Mouse (Mus musculus): ENCODE data around the gene Zfp771. TPM values are rescaled to one million over a fixed set of nuclear protein-coding genes. Genes with fewer than 3 reads are reported as not detected.

Gene Zfp771
- 58.1 and 61.9 TPM in 2 replicates for polyA plus RNA-seq (2016; fragmentation: Nextera tagmentation; extraction: Ambion mirVana)

DNA sequence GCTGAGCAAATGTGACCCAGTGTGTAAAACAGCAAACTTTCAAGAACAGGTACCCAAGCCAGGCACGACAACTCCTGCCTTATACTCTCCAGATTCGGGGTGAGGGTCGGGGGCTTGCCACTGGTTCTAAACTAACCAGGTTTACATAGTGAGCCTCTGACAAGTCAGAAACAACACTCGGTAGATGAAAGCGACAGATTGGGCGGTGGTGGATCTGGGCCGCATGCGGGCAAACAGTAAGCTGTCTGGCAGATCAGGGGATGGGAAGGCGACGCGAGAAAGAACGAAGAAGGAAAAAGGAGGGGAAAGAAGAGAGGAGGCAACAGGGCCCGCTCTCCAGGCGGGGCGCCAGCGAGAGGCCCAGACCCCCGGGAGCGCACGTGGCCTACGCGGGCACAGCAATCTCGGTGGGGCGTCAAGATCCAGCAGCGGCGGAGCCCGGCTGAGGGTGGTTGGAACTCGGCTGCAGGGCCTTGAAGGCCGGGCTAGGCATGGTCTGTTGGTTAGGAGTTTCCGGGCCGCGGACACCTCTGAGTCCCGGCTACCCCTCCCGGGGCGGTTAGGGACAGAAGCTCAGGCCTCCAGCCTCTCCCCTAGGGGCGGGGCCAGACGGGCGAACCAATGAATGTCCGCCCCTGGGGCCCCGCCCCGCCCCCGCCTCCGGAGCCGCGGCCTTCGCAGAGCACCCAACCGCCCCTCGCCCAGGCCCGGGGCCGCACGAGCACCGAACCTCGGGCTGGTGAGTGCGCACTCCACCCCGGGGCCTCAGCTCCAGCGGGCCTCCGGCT, at the start of gene Zfp771:
Zfp771 (plus strand) TSS at position 405 of the 788 bp plus-strand sequence.
- peak within 1 kb of the TSS; percentile 87 for H3K9ac ChIP-seq
- H3K36me3 ChIP-seq, result peaks cover 15% of the 10 kb centered on the region
- H3K27me3 ChIP-seq (replicated peaks), result no peaks in the 10 kb centered on the region
- peak within 1 kb of the TSS; percentile 62 for H3K4me3 ChIP-seq
- H3K9me3 ChIP-seq, result no peaks in the 10 kb centered on the region
- WGBS, result 1% methylated on average over 53 of the region's 56 CpGs
- H3K27ac ChIP-seq, result 0 out of 2 replicates have a peak within 1 kb of the TSS, but pooled peaks have one; percentile 55
- peaks cover 19% of the 10 kb centered on the region for H3K4me1 ChIP-seq
- peak; percentile 94 for ATAC-seq (ENCODE audit: low FRiP score, low read depth)
- peak within 1 kb of the TSS; percentile 90 for H3K4me2 ChIP-seq (replicated peaks)

- H3K4me1 ChIP-seq, result peaks cover 23% of the 10 kb centered on the region
- no peaks in the 10 kb centered on the region for H3K9me3 ChIP-seq
- H3K27me3 ChIP-seq (replicated peaks), result no peaks in the 10 kb centered on the region
- peak overlapping the region; percentile 77 for H3K4me3 ChIP-seq
- peaks cover 61% of the 10 kb centered on the region for H3K36me3 ChIP-seq
- ATAC-seq (ENCODE audit: low FRiP score, low read depth), result no peak
- H3K9ac ChIP-seq, result peak overlapping the region; percentile 74
- WGBS, result 81% methylated on average over 7 of the region's 7 CpGs
- peak overlapping the region; percentile 88 for H3K4me2 ChIP-seq (replicated peaks)
- H3K27ac ChIP-seq, result no peak overlapping the region
Observed at GRCm38 (mm10) chr7:127194633-127195029, 49.4 kb upstream of the Zfp771 start.

- peaks cover 72% of the 10 kb centered on the region for H3K36me3 ChIP-seq
- peak within 1 kb of the TSS; percentile 88 for H3K4me2 ChIP-seq (replicated peaks)
- H3K27ac ChIP-seq, result peak within 1 kb of the TSS; percentile 82; the same call in 1 of the 2 replicates
- no peaks in the 10 kb centered on the region for H3K27me3 ChIP-seq (replicated peaks)
- H3K4me1 ChIP-seq, result peaks cover 23% of the 10 kb centered on the region
- H3K9me3 ChIP-seq, result no peaks in the 10 kb centered on the region
- WGBS, result under 1% methylated on average over 51 of the region's 51 CpGs
- H3K4me3 ChIP-seq, result peak within 1 kb of the TSS; percentile 77
- H3K9ac ChIP-seq, result peak within 1 kb of the TSS; percentile 74
- ATAC-seq (ENCODE audit: low FRiP score, low read depth), result peak; percentile 96
Observed at GRCm38 (mm10) chr7:127195544-127196295, 48.4 kb upstream of the Zfp771 start, which contains the start of gene Cd2bp2. Gene Cd2bp2 (minus strand): TSS chr7:127196050.

- H3K36me3 ChIP-seq, result peaks cover 75% of the 10 kb centered on the region
- WGBS, result 59% methylated on average over 11 of the region's 11 CpGs
- no peak overlapping the region for H3K27ac ChIP-seq
- H3K4me2 ChIP-seq (replicated peaks), result peak overlapping the region; percentile 73
- ATAC-seq (ENCODE audit: low FRiP score, low read depth), result no peak
- H3K4me1 ChIP-seq, result peaks cover 23% of the 10 kb centered on the region
- no peaks in the 10 kb centered on the region for H3K27me3 ChIP-seq (replicated peaks)
- peak overlapping the region; percentile 43 for H3K4me3 ChIP-seq
- H3K9ac ChIP-seq, result peak overlapping the region; percentile 65
- no peaks in the 10 kb centered on the region for H3K9me3 ChIP-seq
Observed at GRCm38 (mm10) chr7:127196484-127196883, 47.6 kb upstream of the Zfp771 start.

DNA sequence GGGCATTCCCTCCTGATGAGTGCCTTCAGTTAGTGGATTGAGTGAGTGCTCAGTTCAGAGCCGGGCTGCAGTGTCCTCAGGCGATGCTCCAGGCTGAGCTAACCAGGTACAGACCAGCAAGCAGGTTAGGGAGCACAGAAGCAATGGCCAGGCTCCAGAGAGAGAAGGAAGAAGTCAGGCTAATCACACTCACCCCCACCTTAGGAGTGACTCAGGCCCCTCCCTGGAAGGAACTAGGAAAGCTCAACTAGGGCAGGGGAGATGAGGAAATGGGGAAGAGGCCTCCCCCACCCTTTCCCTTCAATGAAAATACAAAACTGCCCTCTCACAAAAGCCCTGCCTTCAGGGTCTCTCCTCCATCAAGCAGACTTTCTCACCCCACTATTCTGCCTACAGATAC, 37.5 kb upstream of the Zfp771 start:
- Histone ChIP-seq H3K9ac (peak overlapping the region; percentile 95), H3K9me3 (no peaks in the 10 kb centered on the region), H3K4me3 (peak overlapping the region; percentile 96), H3K4me2 (replicated peaks) (peak overlapping the region; percentile 100), H3K36me3 (peaks cover 22% of the 10 kb centered on the region), H3K27me3 (replicated peaks) (no peaks in the 10 kb centered on the region), H3K4me1 (peaks cover 26% of the 10 kb centered on the region), H3K27ac (no peak overlapping the region)
- ATAC-seq (ENCODE audit: low FRiP score, low read depth), result no peak
- 77% methylated on average over 2 of the region's 2 CpGs for WGBS

DNA sequence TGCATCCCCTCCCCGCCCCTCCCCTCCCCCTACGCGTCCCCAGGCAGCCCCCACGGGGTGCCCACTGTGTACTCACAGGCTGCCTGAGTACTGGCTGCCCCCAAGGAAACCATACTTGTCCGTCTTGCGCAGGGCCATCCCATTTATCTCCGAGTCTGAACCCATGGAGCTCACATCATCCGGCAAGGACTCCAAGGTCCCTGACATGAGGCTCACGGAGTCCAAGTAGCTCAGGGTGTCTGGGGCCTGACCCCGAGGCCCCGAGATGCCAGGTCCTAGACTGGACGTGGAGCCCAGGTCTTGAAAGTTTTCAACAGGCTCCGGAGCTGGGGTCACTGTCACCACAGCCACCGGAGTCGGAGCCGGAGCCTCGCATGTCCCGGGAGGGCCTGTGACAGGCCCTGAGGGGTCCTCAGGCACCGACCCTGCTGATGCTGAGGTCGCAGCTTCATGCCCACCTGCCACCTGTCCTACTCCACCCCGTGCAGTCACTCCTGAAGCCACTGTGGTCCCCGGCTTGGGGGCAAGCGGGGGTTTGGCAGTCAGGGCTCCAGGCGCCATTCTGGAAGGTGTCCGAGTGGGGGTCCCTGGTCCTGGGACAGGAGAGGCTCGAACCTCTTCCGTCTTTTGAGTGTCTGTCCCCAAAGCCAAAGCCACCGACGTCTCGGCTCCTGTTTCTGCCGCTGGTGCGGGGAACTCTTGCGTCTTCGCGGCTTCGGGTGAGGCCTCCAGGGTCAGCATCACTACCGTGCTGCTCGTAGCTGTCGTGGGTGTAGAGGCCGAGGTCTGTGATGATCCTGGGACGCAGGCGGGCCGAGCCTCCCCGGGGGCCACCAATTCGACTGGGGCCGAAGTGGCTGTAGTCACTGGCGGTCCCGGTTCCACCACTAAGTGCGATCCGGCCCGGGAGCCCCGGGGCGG, 36.4 kb upstream of the Zfp771 start:
- Histone ChIP-seq H3K27ac (peak overlapping the region; percentile 57), H3K4me2 (replicated peaks) (peak overlapping the region; percentile 100), H3K36me3 (peaks cover 14% of the 10 kb centered on the region), H3K9ac (peak overlapping the region; percentile 95), H3K4me1 (peaks cover 26% of the 10 kb centered on the region), H3K27me3 (replicated peaks) (0 out of 2 replicates have a peak, but pooled peaks cover under 1% of the 10 kb centered on the region), H3K9me3 (no peaks in the 10 kb centered on the region), H3K4me3 (peak overlapping the region; percentile 96)
- under 1% methylated on average over 52 of the region's 53 CpGs for WGBS
- ATAC-seq (ENCODE audit: low FRiP score, low read depth), result peak; percentile 32

GRCm38 (mm10) chr7:127208295-127208552, 35.9 kb upstream of the Zfp771 start, which contains the start of gene Tbc1d10b:
Gene Tbc1d10b (minus strand): TSS chr7:127208468.
- Histone ChIP-seq H3K4me3 (peak within 1 kb of the TSS; percentile 96), H3K27me3 (replicated peaks) (0 out of 2 replicates have a peak, but pooled peaks cover 2% of the 10 kb centered on the region), H3K36me3 (peaks cover 9% of the 10 kb centered on the region), H3K9me3 (no peaks in the 10 kb centered on the region), H3K4me2 (replicated peaks) (peak within 1 kb of the TSS; percentile 100), H3K27ac (peak within 1 kb of the TSS; percentile 57), H3K4me1 (peaks cover 26% of the 10 kb centered on the region), H3K9ac (peak within 1 kb of the TSS; percentile 95)
- 1% methylated on average over 43 of the region's 44 CpGs for WGBS
- no peak for ATAC-seq (ENCODE audit: low FRiP score, low read depth)

DNA sequence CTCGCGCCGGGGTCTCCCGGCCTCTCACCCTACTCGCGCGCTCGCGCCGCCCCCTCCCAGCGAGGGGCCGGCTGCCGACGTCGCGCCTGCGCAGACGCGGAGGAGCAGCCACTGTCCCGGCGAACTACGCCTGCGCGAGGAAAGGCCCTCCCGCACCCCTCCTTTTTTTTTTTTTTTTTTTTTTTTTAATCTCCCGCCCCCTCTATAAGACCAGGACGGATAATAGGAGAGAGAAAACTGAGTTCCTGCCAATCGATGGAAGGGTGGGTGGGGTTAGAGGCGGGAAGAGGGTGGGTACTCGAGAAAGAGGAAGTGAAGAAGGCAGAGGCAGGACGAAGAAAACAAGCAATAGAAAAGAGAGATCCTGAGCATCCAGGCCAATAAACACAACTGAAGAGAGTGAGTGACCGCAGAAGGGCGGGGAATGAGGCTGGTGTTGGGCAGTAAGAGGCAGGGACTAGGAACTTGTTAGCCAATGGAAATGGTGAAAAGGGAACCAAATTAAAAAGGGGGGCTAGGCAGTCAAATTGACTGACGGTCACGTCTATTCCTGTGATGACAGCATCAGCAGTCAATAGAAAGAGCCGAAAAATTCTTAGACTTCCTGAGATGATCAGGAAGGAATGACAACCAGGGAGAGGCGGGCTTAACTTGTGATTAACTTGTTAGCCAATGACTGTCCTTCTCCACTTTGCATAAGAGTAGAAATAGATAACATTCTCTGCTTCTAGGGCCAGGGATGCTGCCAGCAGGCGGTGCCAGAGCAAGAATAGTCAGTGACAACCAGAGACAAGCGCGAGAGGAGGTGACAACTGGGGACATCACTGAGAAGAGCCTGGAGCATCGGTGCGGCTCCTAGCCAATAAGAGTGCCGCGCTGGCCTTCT, 35.3 kb upstream of the Zfp771 start, which contains the start of gene Mylpf:
Mylpf (plus strand) TSS at position 338 of the 886 bp plus-strand sequence.
- peak within 1 kb of the TSS; percentile 100 for H3K4me2 ChIP-seq (replicated peaks)
- whole genome bisulfite sequencing, result 0% methylated on average over 44 of the region's 44 CpGs
- H3K9ac ChIP-seq, result peak within 1 kb of the TSS; percentile 95
- ATAC-seq (ENCODE audit: low FRiP score, low read depth), result peak; percentile 93
- 0 out of 2 replicates have a peak, but pooled peaks cover 4% of the 10 kb centered on the region for H3K27me3 ChIP-seq (replicated peaks)
- peaks cover 26% of the 10 kb centered on the region for H3K4me1 ChIP-seq
- peak within 1 kb of the TSS; percentile 96 for H3K4me3 ChIP-seq
- H3K9me3 ChIP-seq, result no peaks in the 10 kb centered on the region
- peaks cover 3% of the 10 kb centered on the region; the same call in 1 of the 2 replicates for H3K36me3 ChIP-seq
- H3K27ac ChIP-seq, result peak within 1 kb of the TSS; percentile 57

DNA sequence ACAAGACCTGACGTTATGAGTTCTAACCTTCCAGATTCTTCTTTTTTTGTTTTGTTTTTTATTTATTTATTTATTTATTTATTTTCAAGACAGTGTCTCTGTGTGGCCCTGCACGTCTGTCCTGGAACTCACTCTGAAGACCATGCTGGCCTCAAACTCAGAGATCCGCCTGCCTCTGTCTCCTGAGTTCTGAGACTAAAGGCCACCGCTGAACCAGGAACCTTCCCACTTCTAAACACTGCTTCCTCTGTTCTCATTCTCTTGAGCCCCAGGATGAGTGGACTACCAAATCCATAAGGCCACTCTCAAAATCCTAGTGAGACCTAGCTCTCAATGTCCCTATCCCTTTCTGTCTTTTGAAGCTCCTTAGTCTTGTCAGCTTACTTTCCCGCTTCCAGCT, 34.2 kb upstream of the Zfp771 start:
- WGBS, result 80% methylated on average over 5 of the region's 5 CpGs
- Histone ChIP-seq H3K9ac (no peak overlapping the region), H3K4me1 (peaks cover 26% of the 10 kb centered on the region), H3K27me3 (replicated peaks) (0 out of 2 replicates have a peak, but pooled peaks cover 13% of the 10 kb centered on the region), H3K27ac (no peak overlapping the region), H3K9me3 (no peaks in the 10 kb centered on the region), H3K36me3 (peaks cover 3% of the 10 kb centered on the region; the same call in 1 of the 2 replicates), H3K4me3 (no peak overlapping the region), H3K4me2 (replicated peaks) (peak overlapping the region; percentile 100; the same call in 1 of the 2 replicates)
- ATAC-seq (ENCODE audit: low FRiP score, low read depth), result no peak

DNA sequence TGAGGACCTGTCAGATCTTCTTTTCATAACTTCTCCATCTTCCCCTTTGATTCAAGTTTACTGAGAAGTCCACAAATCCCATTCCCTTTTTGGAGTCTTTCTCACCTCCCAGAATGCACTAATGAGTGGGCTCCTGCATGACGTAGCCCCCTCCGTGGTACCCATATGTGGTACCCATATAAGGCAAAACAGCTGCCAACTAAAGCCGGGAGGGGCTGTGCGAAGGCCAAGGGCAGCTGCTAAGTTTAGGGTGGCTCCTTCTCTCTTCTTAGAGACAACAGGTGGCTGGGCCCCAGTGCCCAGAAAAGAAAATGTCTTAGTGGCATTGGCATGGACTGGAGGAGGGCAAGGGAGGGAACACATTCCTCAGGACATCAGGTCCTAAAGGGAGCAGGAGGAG, 33.8 kb upstream of the Zfp771 start:
- Histone ChIP-seq H3K9me3 (no peaks in the 10 kb centered on the region), H3K27ac (no peak overlapping the region), H3K9ac (no peak overlapping the region), H3K4me3 (no peak overlapping the region), H3K4me2 (replicated peaks) (no peak overlapping the region), H3K4me1 (peaks cover 22% of the 10 kb centered on the region), H3K36me3 (no peaks in the 10 kb centered on the region), H3K27me3 (replicated peaks) (0 out of 2 replicates have a peak, but pooled peaks cover 13% of the 10 kb centered on the region)
- ATAC-seq (ENCODE audit: low FRiP score, low read depth), result no peak
- 92% methylated on average over 4 of the region's 4 CpGs for WGBS

Data from neural tube, embryonic 12.5 days (tissue).